Mouse (Mus musculus) testis, adult 2 months (tissue): ENCODE results near the gene Wdr25.

Experiments used
- CTCF ChIP-seq: fragments of 200-500 bp; IDR thresholded peaks from 2 replicates; pipeline ENCODE4 v1.5.1; 2012; ENCODE audit warnings: low read depth, mild to moderate bottlenecking, inconsistent platforms, low read length, moderate library complexity; ENCODE audit not compliant: control insufficient read depth, insufficient read depth, insufficient replicate concordance
- POLR2A ChIP-seq: fragments of 200-500 bp; IDR thresholded peaks from 2 replicates; pipeline ENCODE4 v1.6.1; 2012; ENCODE audit warnings: low read depth, mild to moderate bottlenecking, inconsistent platforms, low read length, moderate library complexity; ENCODE audit not compliant: control insufficient read depth

DNA sequence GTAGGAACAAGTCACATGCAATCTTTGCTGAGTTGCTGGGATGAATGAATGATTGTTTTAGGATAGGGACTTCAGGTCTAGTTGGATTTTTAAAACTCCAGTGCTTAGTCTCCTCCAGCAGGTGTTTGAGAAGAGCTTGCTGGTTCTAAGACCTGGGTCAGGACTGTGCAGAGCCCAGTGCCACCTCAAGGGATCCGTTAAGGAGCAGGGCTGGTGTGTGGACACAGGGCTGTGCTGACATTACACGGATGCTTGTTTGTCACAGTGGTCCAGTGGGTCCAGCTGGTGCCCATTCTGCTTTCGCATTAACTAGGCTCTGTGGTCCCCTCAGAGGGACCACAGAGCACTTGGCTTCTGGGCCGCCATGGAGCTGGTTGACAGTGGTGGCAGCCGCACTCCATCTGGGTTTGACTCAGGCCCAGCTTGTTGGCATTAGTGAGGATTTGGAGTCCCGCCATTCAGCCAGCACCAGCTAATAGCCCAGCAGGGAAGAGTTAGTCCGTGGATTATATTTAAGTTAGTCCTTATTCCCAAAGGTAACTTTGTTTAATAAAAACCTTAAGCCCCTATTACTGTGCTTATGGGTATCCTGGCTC, 23.1 kb downstream of the Wdr25 start:
- no peak for TF ChIP-seq CTCF
- no peak for TF ChIP-seq POLR2A
